Mouse (Mus musculus) T-helper 17 cell (primary cell): ENCODE measurements around the gene Olfr56.
"Not testable (repeated sequence)": the region's sequence is repeated elsewhere in the genome, so short reads cannot be mapped to it uniquely, and the experiment has no call there.

Experiments
- in situ Hi-C, 2 experiments: fragments of 300-600 bp; cut with MboI, MseI; formaldehyde crosslinking; loops; 1 replicate in 1 of 2; 2 replicates in 1 of 2; pipeline ENCODE4 v1.15.1; 2025; ENCODE audit warnings: high pct_unique_total_duplicates in 2 of 2

Olfr56 gene

GRCm38 (mm10) chr11:48978240-48978939 lies at the start of gene Olfr56:
Olfr56 (plus strand) TSS chr11:48978889.
- in situ Hi-C loops: loop anchor here (5.0 to 10.0 kb wide), 3 partner anchors 74 to 104 kb away; partner anchors contain the start of genes 9930111J21Rik2 (in 1 of the 2), Gm5431 (in 1 of the 2) and Irgm1 (in 1 of the 2)

- in situ Hi-C loops: not testable (repeated sequence)
Measured at GRCm38 (mm10) chr11:48933422-48933821, 45.3 kb upstream of the Olfr56 start.

- in situ Hi-C loops: not testable (repeated sequence)
Measured at GRCm38 (mm10) chr11:48933923-48934322, 44.8 kb upstream of the Olfr56 start.

GRCm38 (mm10) chr11:48935291-48935690 lies 43.4 kb upstream of the Olfr56 start:
- in situ Hi-C loops: not testable (repeated sequence)

GRCm38 (mm10) chr11:48939286-48939685 lies 39.4 kb upstream of the Olfr56 start:
- in situ Hi-C loops: not testable (repeated sequence)

- in situ Hi-C loops: loop anchor here in 1 of 2 experiments (5.0 kb wide), 1 partner anchor 71 kb away; no protein-coding TSS in a partner anchor
Measured at GRCm38 (mm10) chr11:48946090-48946489, 32.6 kb upstream of the Olfr56 start, which contains the start of gene Psme2b. Psme2b (minus strand) TSS chr11:48946190.

- in situ Hi-C loops: loop anchor here (5.0 to 10.0 kb wide), 3 partner anchors 72 to 100 kb away; partner anchors contain the start of genes 9930111J21Rik2 (in 1 of the 2), Gm5431 (in 1 of the 2) and Irgm1 (in 1 of the 2)
Measured at GRCm38 (mm10) chr11:48974686-48975085, 4.0 kb upstream of the Olfr56 start.

GRCm38 (mm10) chr11:48979251-48979650 lies 562 bp downstream of the Olfr56 start, which contains the start of gene 9930111J21Rik1:
9930111J21Rik1 (minus strand) TSS chr11:48979398.
- in situ Hi-C loops: loop anchor here (5.0 to 10.0 kb wide), 3 partner anchors 73 to 104 kb away; partner anchors contain the start of genes 9930111J21Rik2 (in 1 of the 2), Gm5431 (in 1 of the 2) and Irgm1 (in 1 of the 2)

- in situ Hi-C loops: loop anchor here in 1 of 2 experiments (5.0 kb wide), 2 partner anchors 108 to 117 kb away; partner anchors contain the start of gene Irgm1
Measured at GRCm38 (mm10) chr11:48980052-48980451, 1.4 kb downstream of the Olfr56 start.

- in situ Hi-C loops: loop anchor here in 1 of 2 experiments (5.0 kb wide), 2 partner anchors 111 to 114 kb away; partner anchors contain the start of gene Irgm1
Measured at GRCm38 (mm10) chr11:48982848-48983247, 4.2 kb downstream of the Olfr56 start.

GRCm38 (mm10) chr11:48988219-48988618 lies 9.5 kb downstream of the Olfr56 start:
- in situ Hi-C loops: loop anchor here in 1 of 2 experiments (5.0 kb wide), 1 partner anchor 66 kb away; no protein-coding TSS in a partner anchor

- in situ Hi-C loops: loop anchor here (5.0 kb wide), 2 partner anchors 68 to 72 kb away; partner anchors contain the start of gene Tgtp2 (in 1 of the 2)
Measured at GRCm38 (mm10) chr11:48989981-48990380, 11.3 kb downstream of the Olfr56 start.

GRCm38 (mm10) chr11:48991740-48992520 lies 13.2 kb downstream of the Olfr56 start, which contains the start of gene Gm12185:
Gm12185 (minus strand) TSS chr11:48992226.
- in situ Hi-C loops: loop anchor here in 1 of 2 experiments (5.0 kb wide), 1 partner anchor 70 kb away; the partner anchor contains the start of gene Tgtp2

- in situ Hi-C loops: loop anchor here in 1 of 2 experiments (5.0 kb wide), 1 partner anchor 69 kb away; the partner anchor contains the start of gene Tgtp2
Measured at GRCm38 (mm10) chr11:48993296-48993695, 14.6 kb downstream of the Olfr56 start.

- in situ Hi-C loops: loop anchor here in 1 of 2 experiments (5.0 kb wide), 1 partner anchor 68 kb away; the partner anchor contains the start of gene Tgtp2
Measured at GRCm38 (mm10) chr11:48994018-48994417, 15.3 kb downstream of the Olfr56 start, which contains the start of gene Tgtp1. Tgtp1 (minus strand) TSS chr11:48994172.

- in situ Hi-C loops: not testable (repeated sequence)
Measured at GRCm38 (mm10) chr11:49000411-49000810, 21.7 kb downstream of the Olfr56 start.

GRCm38 (mm10) chr11:49006317-49006716 lies 27.6 kb downstream of the Olfr56 start:
- in situ Hi-C loops: not testable (repeated sequence)

GRCm38 (mm10) chr11:49006785-49007184 lies 28.1 kb downstream of the Olfr56 start:
- in situ Hi-C loops: not testable (repeated sequence)

- in situ Hi-C loops: loop anchor here (5.0 to 10.0 kb wide), 2 partner anchors 70 to 87 kb away; no protein-coding TSS in a partner anchor
Measured at GRCm38 (mm10) chr11:49012074-49012473, 33.4 kb downstream of the Olfr56 start.

- in situ Hi-C loops: loop anchor here (5.0 kb wide), 2 partner anchors 37 to 73 kb away; partner anchors contain the start of genes 9930111J21Rik1 (in 1 of the 2) and Olfr56 (in 1 of the 2)
Measured at GRCm38 (mm10) chr11:49050064-49050463, 71.4 kb downstream of the Olfr56 start.
